Mouse (Mus musculus): Measurements from ENCODE around the gene Heca. TPM values are rescaled to one million over a fixed set of nuclear protein-coding genes. Genes with fewer than 3 reads are reported as not detected.
"Not testable (repeated sequence)": the region's sequence is repeated elsewhere in the genome, so short reads cannot be mapped to it uniquely, and the experiment has no call there.

Heca gene
- polyA plus RNA-seq, 1 experiment from 2014 or later: 4.8 TPM

DNA sequence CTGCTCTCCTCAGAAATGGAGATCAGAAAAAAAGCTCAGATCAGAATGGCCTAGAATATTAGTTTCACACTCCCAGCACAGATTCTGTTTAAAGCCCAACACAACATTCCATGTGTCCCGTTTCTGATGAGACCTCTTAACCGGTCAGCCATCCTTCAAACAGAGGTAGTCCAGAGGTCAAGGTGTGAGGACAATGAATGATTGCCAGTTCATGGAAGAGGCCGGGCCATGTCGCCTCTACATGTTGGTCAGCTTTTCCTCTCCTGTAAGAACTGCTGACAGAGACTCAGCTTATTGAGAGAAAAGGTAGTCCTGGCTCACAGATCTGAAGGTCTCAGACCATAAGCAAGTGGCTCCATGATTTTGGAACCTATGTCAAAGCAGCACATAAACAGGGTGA is 118.7 kb downstream of the Heca start:
- Histone ChIP-seq H3K4me2 (ENCODE audit: low read depth, low read length, severe bottlenecking) (no peak overlapping the region), H3K9me3 (ENCODE audit: control insufficient read depth, low read length) (no peaks in the 10 kb centered on the region), H3K4me1 (replicated peaks; ENCODE audit: control insufficient read depth, insufficient read depth, low read length) (peaks cover 3% of the 10 kb centered on the region; the same call in 1 of the 2 replicates), H3K36me3 (ENCODE audit: control insufficient read depth, insufficient read depth, low read length) (no peaks in the 10 kb centered on the region), H3K27me3 (ENCODE audit: control insufficient read depth, insufficient read depth, low read length) (no peaks in the 10 kb centered on the region), H3K9ac (ENCODE audit: low read length) (no peak overlapping the region), H3K27ac (ENCODE audit: low read depth, low read length) (no peak overlapping the region), H3K4me3 (ENCODE audit: low read depth, low read length) (no peak overlapping the region)
- ATAC-seq (replicated peaks; ENCODE audit: low FRiP score) (no peak), DNase-seq (ENCODE audit: low spot score) (no peak)
- 90% methylated on average over 4 of the region's 4 CpGs for WGBS

DNA sequence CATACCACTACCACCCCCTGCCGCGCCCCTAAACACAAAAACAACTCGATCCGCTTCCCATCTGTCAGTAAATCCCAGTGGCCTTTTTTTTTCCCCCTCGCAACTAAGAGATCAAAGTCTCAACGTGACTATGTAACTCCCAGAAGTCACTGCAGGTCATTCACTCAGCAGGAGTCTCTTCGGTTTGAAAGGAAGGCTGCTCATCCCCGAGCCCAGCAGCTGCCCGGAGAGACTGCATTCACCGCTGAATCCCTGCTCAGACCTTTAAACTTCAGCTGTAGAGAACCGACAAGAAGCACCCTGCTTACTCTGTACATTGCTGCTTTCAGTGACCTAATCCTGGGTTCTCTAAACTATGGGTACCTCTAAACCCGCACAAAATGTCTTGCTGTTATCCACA is 120.5 kb downstream of the Heca start:
- Histone ChIP-seq H3K4me3 (ENCODE audit: low read depth, low read length) (no peak overlapping the region), H3K9ac (ENCODE audit: low read length) (0 out of 2 replicates have a peak overlapping the region, but pooled peaks have one; percentile 10), H3K4me1 (replicated peaks; ENCODE audit: control insufficient read depth, insufficient read depth, low read length) (peaks cover 3% of the 10 kb centered on the region; the same call in 1 of the 2 replicates), H3K27me3 (ENCODE audit: control insufficient read depth, insufficient read depth, low read length) (no peaks in the 10 kb centered on the region), H3K9me3 (ENCODE audit: control insufficient read depth, low read length) (no peaks in the 10 kb centered on the region), H3K36me3 (ENCODE audit: control insufficient read depth, insufficient read depth, low read length) (no peaks in the 10 kb centered on the region), H3K4me2 (ENCODE audit: low read depth, low read length, severe bottlenecking) (peak overlapping the region; percentile 20; the same call in 1 of the 2 replicates), H3K27ac (ENCODE audit: low read depth, low read length) (0 out of 2 replicates have a peak overlapping the region, but pooled peaks have one; percentile 21)
- peak; percentile 63 for DNase-seq (ENCODE audit: low spot score)
- peak; percentile 65 for ATAC-seq (replicated peaks; ENCODE audit: low FRiP score)
- 1% methylated on average over 12 of the region's 12 CpGs for WGBS

DNA sequence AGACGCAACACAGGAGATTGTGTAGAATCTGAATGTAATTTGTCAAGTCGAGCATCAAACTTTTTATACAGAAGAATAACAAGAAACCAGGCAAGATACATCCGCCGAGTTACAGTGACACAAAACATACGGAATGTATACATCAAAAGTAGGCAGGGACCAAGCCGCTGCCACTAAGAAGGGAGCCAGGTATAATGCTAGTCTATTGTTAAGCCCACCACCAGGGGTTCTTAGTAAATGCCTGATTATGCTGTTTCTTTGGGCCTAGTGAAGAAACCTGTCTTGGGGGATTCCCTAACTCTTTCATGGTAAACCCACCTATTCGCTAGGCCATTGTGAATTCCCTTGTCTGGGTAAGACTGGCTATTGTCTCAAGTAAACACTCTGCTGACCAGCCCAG is 127.4 kb downstream of the Heca start:
- H3K9me3 ChIP-seq (ENCODE audit: control insufficient read depth, low read length); H3K36me3 ChIP-seq (ENCODE audit: control insufficient read depth, insufficient read depth, low read length); H3K27me3 ChIP-seq (ENCODE audit: control insufficient read depth, insufficient read depth, low read length); H3K4me1 ChIP-seq (replicated peaks; ENCODE audit: control insufficient read depth, insufficient read depth, low read length); H3K4me2 ChIP-seq (ENCODE audit: low read depth, low read length, severe bottlenecking); DNase-seq (ENCODE audit: low spot score); H3K4me3 ChIP-seq (ENCODE audit: low read depth, low read length); ATAC-seq (replicated peaks; ENCODE audit: low FRiP score); H3K9ac ChIP-seq (ENCODE audit: low read length); H3K27ac ChIP-seq (ENCODE audit: low read depth, low read length): not testable (repeated sequence)
- 74% methylated on average over 7 of the region's 7 CpGs for WGBS

Other genes starting within 250 kb of the Heca start
- 62.9 and 64.9 TPM in 2 replicates for gene Cited2, start 224.8 kb downstream of the Heca start, polyA plus RNA-seq (2014; fragmentation: Nextera tagmentation; extraction: Ambion mirVana)
- gene Txlnb, start 151.8 kb downstream of the Heca start, polyA plus RNA-seq (2014; fragmentation: Nextera tagmentation; extraction: Ambion mirVana): 2.0 and 2.2 TPM in 2 replicates
- 163 and 188 TPM in 2 replicates for gene Abracl, start 75.2 kb upstream of the Heca start, polyA plus RNA-seq (2014; fragmentation: Nextera tagmentation; extraction: Ambion mirVana)
- gene Reps1, start 107.8 kb upstream of the Heca start, polyA plus RNA-seq (2014; fragmentation: Nextera tagmentation; extraction: Ambion mirVana): 33.2 and 38.6 TPM in 2 replicates

All from forebrain, embryonic 11.5 days (tissue).